Mouse (Mus musculus): ENCODE results near the gene Ddx39.
A peak's percentile ranks its signal among the peaks of the same experiment; 100 is the strongest.

- TF ChIP-seq POLR2A (IDR thresholded peaks at IDR 0.05; ENCODE audit: insufficient read depth, low read depth, low read length) (no peak), CTCF (IDR thresholded peaks at IDR 0.05) (peak; percentile 72)
Observed at GRCm38 (mm10) chr8:83729009-83729807, 14.2 kb downstream of the Ddx39 start.
